Mouse (Mus musculus) myocyte (in vitro differentiated cells): ENCODE measurements at regions not wholly inside any gene's neighbourhood (a gene's known extent, or its start where the extent isn't known, plus 50 kb on each side); places are given as distances from the start of the nearest gene placed in this dataset.

Experiments
- H3K27me3 ChIP-seq: one replicate; pipeline ENCODE4 v1.6.1; 2011; ENCODE audit not compliant: control insufficient read depth, insufficient read depth, insufficient read length
- H3K36me3 ChIP-seq: one replicate; pipeline ENCODE4 v1.6.1; 2011; ENCODE audit not compliant: control insufficient read depth, insufficient read depth
- H3K4me2 ChIP-seq: one replicate; pipeline ENCODE4 v1.6.1; 2011; ENCODE audit warnings: low read depth, control low read depth
- H3K4me3 ChIP-seq: one replicate; pipeline ENCODE4 v1.5.1; 2011; ENCODE audit warnings: mild to moderate bottlenecking, control low read depth, moderate library complexity
- H3K79me2 ChIP-seq: one replicate; pipeline ENCODE4 v1.6.1; 2011; ENCODE audit not compliant: control insufficient read depth, insufficient read depth
- H3ac ChIP-seq: one replicate; pipeline ENCODE4 v1.6.1; 2011; ENCODE audit not compliant: control insufficient read depth, insufficient read length
- CEBPB ChIP-seq: IDR thresholded peaks from 2 replicates; pipeline ENCODE4 v1.6.1; 2011; ENCODE audit warnings: mild to moderate bottlenecking, moderate library complexity; ENCODE audit not compliant: poor library complexity, insufficient read depth, severe bottlenecking
- E2F4 ChIP-seq: IDR thresholded peaks from one replicate; pipeline ENCODE4 v1.6.1; 2011; ENCODE audit warnings: mild to moderate bottlenecking, control low read depth, moderate library complexity; ENCODE audit not compliant: insufficient read depth
- MAX ChIP-seq: IDR thresholded peaks from one replicate; pipeline ENCODE4 v1.6.1; 2011; ENCODE audit warnings: low read depth, mild to moderate bottlenecking, control low read depth
- MYOD1 ChIP-seq, 3 experiments: IDR thresholded peaks; one replicate each; pipeline ENCODE4 v1.6.1; 2011; ENCODE audit warnings: control low read depth in 2 of 3, low read depth in 2 of 3, mild to moderate bottlenecking in 2 of 3, moderate library complexity in 1 of 3; ENCODE audit not compliant: insufficient read length in 2 of 3, control insufficient read depth in 1 of 3
- MYOG ChIP-seq, 3 experiments: IDR thresholded peaks; one replicate each; pipeline ENCODE4 v1.6.1; 2011; ENCODE audit warnings: control low read depth in 2 of 3, low read depth in 2 of 3, mild to moderate bottlenecking in 2 of 3; ENCODE audit not compliant: insufficient read length in 2 of 3, control insufficient read depth in 1 of 3, insufficient read depth in 1 of 3
- POLR2A ChIP-seq: IDR thresholded peaks from one replicate; pipeline ENCODE4 v1.6.1; 2011; ENCODE audit warnings: low read depth, mild to moderate bottlenecking, control low read depth, moderate library complexity; ENCODE audit not compliant: insufficient read length
- POLR2AphosphoS2 ChIP-seq: IDR thresholded peaks from one replicate; pipeline ENCODE4 v1.6.1; 2011; ENCODE audit warnings: low read depth, control low read depth; ENCODE audit not compliant: insufficient read length
- REST ChIP-seq: IDR thresholded peaks from one replicate; pipeline ENCODE4 v1.6.1; 2011; ENCODE audit warnings: mild to moderate bottlenecking, control low read depth, moderate library complexity; ENCODE audit not compliant: insufficient read depth, insufficient read length
- SRF ChIP-seq: IDR thresholded peaks from one replicate; pipeline ENCODE4 v1.6.1; 2011; ENCODE audit warnings: low read depth; ENCODE audit not compliant: control insufficient read depth, insufficient read length
- TCF12 ChIP-seq: IDR thresholded peaks from one replicate; pipeline ENCODE4 v1.6.1; 2011; ENCODE audit warnings: mild to moderate bottlenecking, control low read depth; ENCODE audit not compliant: poor library complexity, insufficient read depth, severe bottlenecking
- TCF3 ChIP-seq: IDR thresholded peaks from one replicate; pipeline ENCODE4 v1.6.1; 2011; ENCODE audit warnings: low read depth, control low read depth; ENCODE audit not compliant: insufficient read length
- USF1 ChIP-seq: IDR thresholded peaks from one replicate; pipeline ENCODE4 v1.6.1; 2011; ENCODE audit warnings: low read depth, mild to moderate bottlenecking, control low read depth, moderate library complexity

DNA sequence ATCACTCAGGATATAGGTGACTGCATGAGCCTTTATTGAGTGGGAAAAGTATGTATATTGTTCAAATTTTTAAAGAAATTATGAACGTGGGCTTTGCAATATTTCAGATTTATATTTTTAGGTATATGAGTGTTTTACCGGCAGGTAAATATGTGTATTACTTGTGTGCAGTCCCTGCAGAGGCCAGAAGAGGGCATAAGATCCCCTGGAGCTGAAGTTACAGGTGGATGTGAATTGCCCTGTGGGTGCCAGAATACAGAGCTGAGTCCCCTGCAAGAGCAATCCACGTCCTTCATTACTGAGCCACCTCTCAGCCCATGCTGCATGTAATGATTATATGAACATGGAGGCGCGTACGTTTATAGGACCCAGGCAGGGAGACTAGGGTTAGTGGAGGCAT is 174.8 kb downstream of the Katnal1 start:
- H3K79me2 ChIP-seq, result no peaks in the 10 kb centered on the region
- H3K4me3 ChIP-seq, result no peak overlapping the region
- no peaks in the 10 kb centered on the region for H3K27me3 ChIP-seq
- no peaks in the 10 kb centered on the region for H3K36me3 ChIP-seq
- H3K4me2 ChIP-seq, result no peak overlapping the region
- TF ChIP-seq MYOD1 (IDR thresholded peaks at IDR 0.05; ENCODE audit: control insufficient read depth in 1 of 3, insufficient read length in 2 of 3, low read depth in 2 of 3), result no peak
- no peak for TF ChIP-seq MYOG (IDR thresholded peaks at IDR 0.05; ENCODE audit: control insufficient read depth in 1 of 3, insufficient read depth in 1 of 3, insufficient read length in 2 of 3, low read depth in 2 of 3)
- TF ChIP-seq REST, result no peak
- no peak for TF ChIP-seq POLR2A
- TF ChIP-seq TCF12, result no peak
- TF ChIP-seq TCF3, result no peak
- no peak for TF ChIP-seq MAX
- H3ac ChIP-seq, result no peak overlapping the region

DNA sequence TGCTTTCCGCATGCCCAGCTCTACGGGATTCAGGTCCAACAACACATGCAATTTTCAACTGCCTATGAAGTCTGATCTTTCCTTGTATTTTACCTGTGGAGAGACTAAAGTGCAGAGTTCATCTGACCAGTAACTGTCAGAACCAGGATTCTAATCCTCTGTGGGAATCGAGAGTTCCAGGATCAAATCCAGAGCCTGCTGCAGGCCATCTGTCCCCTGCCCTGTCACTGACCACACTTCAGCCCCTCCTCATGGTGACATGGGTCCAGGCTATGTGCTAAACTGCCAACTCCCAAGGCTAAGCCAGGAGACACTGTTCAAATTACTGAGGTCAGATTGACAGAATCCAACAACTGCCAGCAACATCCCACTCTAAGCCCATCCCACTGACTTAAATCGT is 175.7 kb downstream of the Katnal1 start:
- no peaks in the 10 kb centered on the region for H3K36me3 ChIP-seq
- TF ChIP-seq TCF12 (no peak), MYOD1 (IDR thresholded peaks at IDR 0.05; ENCODE audit: control insufficient read depth in 1 of 3, insufficient read length in 2 of 3, low read depth in 2 of 3) (no peak), TCF3 (no peak), POLR2A (no peak), SRF (no peak), POLR2AphosphoS2 (no peak), REST (no peak), MAX (no peak), E2F4 (no peak), CEBPB (no peak), MYOG (IDR thresholded peaks at IDR 0.05; ENCODE audit: control insufficient read depth in 1 of 3, insufficient read depth in 1 of 3, insufficient read length in 2 of 3, low read depth in 2 of 3) (no peak), USF1 (no peak)

DNA sequence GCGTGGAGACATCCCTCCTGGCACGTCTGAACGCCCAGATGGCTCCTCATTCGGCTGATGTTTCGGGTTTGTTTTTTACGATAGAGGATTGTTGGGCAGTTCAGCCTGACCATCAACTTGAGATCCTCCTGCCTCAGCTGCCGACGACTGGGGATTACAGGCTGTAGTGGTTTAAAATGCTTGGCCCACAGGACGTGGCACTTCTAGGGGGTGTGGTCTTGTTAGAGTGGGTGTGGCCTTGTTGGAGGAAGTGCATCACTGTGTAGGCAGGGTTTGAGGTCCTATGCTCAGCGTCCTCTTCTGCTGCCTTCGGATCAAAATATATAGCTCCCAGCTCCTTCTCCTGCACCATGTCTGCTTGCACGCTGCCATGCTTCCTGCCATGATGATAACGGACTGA is 177.1 kb downstream of the Katnal1 start:
- H3K4me3 ChIP-seq, result no peak overlapping the region
- H3K4me2 ChIP-seq, result no peak overlapping the region
- no peak overlapping the region for H3ac ChIP-seq
- no peaks in the 10 kb centered on the region for H3K36me3 ChIP-seq
- no peak for TF ChIP-seq E2F4
- H3K79me2 ChIP-seq, result no peaks in the 10 kb centered on the region
- no peaks in the 10 kb centered on the region for H3K27me3 ChIP-seq

More for the DNA sequence above, 175.7 kb downstream of the Katnal1 start:
- H3ac ChIP-seq, result no peak overlapping the region
- H3K27me3 ChIP-seq, result no peaks in the 10 kb centered on the region
- H3K79me2 ChIP-seq, result no peaks in the 10 kb centered on the region
- H3K4me2 ChIP-seq, result no peak overlapping the region
- H3K4me3 ChIP-seq, result no peak overlapping the region

DNA sequence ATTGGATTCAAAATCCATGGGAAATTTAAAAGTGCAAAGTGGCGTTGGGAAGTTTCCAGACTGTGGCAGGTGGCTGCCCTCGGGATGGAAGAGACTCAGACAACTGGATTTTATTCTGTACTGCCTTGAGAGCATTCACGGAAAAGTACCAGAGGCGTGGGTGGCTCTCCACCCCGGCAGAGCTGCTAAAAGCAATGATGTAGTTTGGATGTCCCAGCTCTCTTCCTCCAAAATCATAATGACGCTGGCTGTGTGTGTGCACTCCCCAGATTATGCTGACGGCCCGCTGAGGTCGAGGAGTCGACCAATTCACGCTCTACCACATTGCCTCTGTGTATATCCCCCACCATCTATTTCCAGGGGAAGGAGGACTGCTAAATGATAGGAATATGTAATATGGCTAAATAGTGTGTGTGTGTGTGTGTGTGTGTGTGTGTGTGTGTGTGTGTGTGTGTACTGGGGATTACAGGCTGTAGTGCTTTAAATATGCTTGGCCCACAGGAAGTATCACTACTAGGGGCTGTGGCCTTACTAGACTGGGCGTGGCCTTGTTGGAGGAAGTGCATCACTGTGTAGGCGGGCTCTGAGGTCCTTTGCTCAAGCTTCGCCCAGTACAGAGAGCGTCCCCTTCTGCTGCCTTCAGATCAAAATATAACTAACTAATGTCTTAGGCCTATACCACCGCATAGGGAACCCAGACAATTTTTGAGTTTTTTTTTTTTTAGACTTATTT is 179.0 kb downstream of the Katnal1 start:
- H3K27me3 ChIP-seq, result no peaks in the 10 kb centered on the region
- H3ac ChIP-seq, result no peak overlapping the region
- H3K79me2 ChIP-seq, result no peaks in the 10 kb centered on the region
- H3K36me3 ChIP-seq, result no peaks in the 10 kb centered on the region
- no peak overlapping the region for H3K4me2 ChIP-seq
- TF ChIP-seq POLR2AphosphoS2, result no peak
- TF ChIP-seq MAX, result no peak
- no peak for TF ChIP-seq REST
- no peak for TF ChIP-seq E2F4
- no peak for TF ChIP-seq POLR2A
- no peak for TF ChIP-seq CEBPB
- TF ChIP-seq TCF3, result no peak
- TF ChIP-seq MYOD1 (IDR thresholded peaks at IDR 0.05; ENCODE audit: control insufficient read depth in 1 of 3, insufficient read length in 2 of 3, low read depth in 2 of 3), result no peak
- TF ChIP-seq SRF, result no peak
- no peak for TF ChIP-seq TCF12
- no peak for TF ChIP-seq USF1
- TF ChIP-seq MYOG (IDR thresholded peaks at IDR 0.05; ENCODE audit: control insufficient read depth in 1 of 3, insufficient read depth in 1 of 3, insufficient read length in 2 of 3, low read depth in 2 of 3), result no peak
- no peak overlapping the region for H3K4me3 ChIP-seq

DNA sequence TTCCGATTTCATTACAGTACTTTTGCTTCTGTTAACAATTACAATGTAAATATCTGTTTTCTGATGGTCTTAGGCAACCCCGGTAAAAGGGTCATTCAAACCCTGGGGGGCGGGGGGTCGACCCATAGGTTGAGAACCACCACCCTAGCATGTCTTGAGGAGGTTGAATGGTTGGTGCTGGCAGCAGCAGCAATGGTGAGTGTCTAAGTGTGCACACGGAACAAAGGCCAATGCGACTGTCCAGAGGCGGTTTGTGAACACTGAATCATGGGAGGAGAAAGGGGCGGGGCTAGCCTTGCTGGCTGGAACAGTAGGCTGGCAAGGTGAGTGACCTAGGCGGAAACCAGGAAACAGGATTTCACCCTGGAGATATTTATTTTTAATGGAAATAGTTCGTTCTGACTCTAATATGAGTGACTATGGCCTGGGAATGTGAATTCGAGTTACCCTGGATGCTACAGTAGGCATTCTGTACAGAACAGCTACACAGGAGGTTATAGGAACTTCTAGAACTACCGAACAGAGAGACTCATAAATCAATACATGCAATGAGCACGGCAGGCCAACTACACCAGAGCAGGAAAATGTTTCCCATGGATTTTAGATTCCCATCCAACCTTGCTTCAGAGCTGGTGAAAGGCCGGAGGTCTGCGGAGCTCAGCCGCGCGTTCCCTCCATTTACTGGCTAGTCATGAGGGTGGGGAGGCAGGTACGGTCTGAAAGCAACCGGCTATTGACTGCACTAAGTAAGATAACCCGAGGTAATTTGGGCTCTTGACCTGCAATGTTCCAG is 181.0 kb downstream of the Katnal1 start:
- Histone ChIP-seq H3K36me3 (no peaks in the 10 kb centered on the region), H3K27me3 (no peaks in the 10 kb centered on the region), H3K4me3 (no peak overlapping the region), H3ac (no peak overlapping the region), H3K4me2 (no peak overlapping the region), H3K79me2 (no peaks in the 10 kb centered on the region)
- TF ChIP-seq E2F4, result no peak
- no peak for TF ChIP-seq POLR2AphosphoS2
